Mouse (Mus musculus): ENCODE results near the gene Phc2.

DNA sequence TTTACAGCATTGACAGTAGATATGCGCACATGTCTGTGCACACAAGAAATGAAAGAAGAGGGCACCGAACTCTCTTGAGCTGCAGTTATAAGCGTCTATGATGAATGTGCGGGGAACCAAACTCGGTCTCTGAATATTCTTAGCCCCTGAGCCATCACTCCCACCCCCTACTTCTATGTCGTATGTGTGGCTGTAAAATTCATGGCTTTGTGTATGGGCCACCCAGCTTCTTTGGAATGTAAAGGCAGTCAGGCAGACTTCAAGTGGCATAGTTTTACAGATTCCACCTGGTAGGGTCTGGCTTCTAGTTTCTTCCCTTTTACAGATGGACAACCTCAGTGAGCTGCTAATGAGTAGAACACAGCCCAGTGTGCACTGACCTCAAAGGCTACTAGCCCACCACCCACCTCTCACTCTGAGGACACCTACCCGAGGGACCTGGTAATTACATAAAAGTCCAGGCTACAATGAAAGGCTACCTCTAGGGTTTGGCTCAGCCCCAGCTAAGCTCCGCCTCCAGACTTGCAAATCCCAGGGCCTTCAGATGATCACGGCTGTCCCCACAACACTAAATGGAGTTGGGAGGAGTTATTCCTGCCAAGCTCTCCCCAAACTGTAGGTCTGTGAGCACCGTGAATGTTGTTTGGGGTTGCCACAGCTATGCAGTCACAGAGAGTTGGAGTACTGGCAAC lies 18.5 kb upstream of the Phc2 start:
- TF ChIP-seq POLR2A (IDR thresholded peaks at IDR 0.05; ENCODE audit: low read depth, low read length), result no peak
- no peak for TF ChIP-seq CTCF (IDR thresholded peaks at IDR 0.05; ENCODE audit: extremely low read depth, insufficient read length, insufficient replicate concordance, low read depth, low read length)

Measured in small intestine, adult 2 months (tissue).